ENCODE assay signal across 8 mouse cellular contexts in genomic region chr19:56724126-56724597, GRCm38 (mm10). TPM values are rescaled to one million over a fixed set of nuclear protein-coding genes. Genes with fewer than 3 reads are reported as not detected.
DNase-seq lines count a peak whose midpoint lies in the region; ATAC-seq and TF ChIP-seq lines count a peak whose summit lies in the region.

No protein-coding gene starts in this region.

- H3K27ac ChIP-seq in embryonic facial prominence, embryonic 14.5 days (replicated peaks; ENCODE audit: low read depth, low read length) = no peak overlapping the region
- no peak overlapping the region for H3K27ac ChIP-seq in intestine, postnatal 0 days (ENCODE audit: low read depth, low read length)

- H3K9ac ChIP-seq in embryonic facial prominence, embryonic 14.5 days (ENCODE audit: low read depth, low read length) = no peak overlapping the region
- 0 out of 2 replicates have a peak overlapping the region, but pooled peaks have one; percentile 3 for H3K9ac ChIP-seq in intestine, postnatal 0 days (ENCODE audit: low read depth, low read length)

- peak overlapping the region; percentile 57 for H3K4me3 ChIP-seq in embryonic facial prominence, embryonic 14.5 days (ENCODE audit: low read depth, low read length)
- H3K4me3 ChIP-seq in intestine, postnatal 0 days (ENCODE audit: low read depth, low read length) = peak overlapping the region; percentile 54

- peak overlapping the region; percentile 77 for H3K4me2 ChIP-seq in embryonic facial prominence, embryonic 14.5 days (ENCODE audit: low read depth, low read length)
- H3K4me2 ChIP-seq in intestine, postnatal 0 days (replicated peaks; ENCODE audit: low read depth) = peak overlapping the region; percentile 90

- 7% methylated on average over 11 of the region's 13 CpGs for WGBS in embryonic facial prominence, embryonic 14.5 days
- 10% methylated on average over 13 of the region's 13 CpGs for WGBS in intestine, postnatal 0 days

- intact Hi-C loops in gastrocnemius, postnatal 36 days (cut with DNase I) = no loop called here

- H3K36me3 ChIP-seq in embryonic facial prominence, embryonic 14.5 days (ENCODE audit: control insufficient read depth, insufficient read depth, low read length) = no peaks in the 10 kb centered on the region
- H3K36me3 ChIP-seq in intestine, postnatal 0 days (ENCODE audit: control insufficient read depth, insufficient read depth) = no peaks in the 10 kb centered on the region

- peak; percentile 31 for DNase-seq in CD4-positive, CD25-positive, alpha-beta regulatory T cell, adult 2 months (ENCODE audit: low read depth, low spot score)
- no peak for DNase-seq in embryonic facial prominence, embryonic 14.5 days (ENCODE audit: low spot score)
- DNase-seq in lung, postnatal 14 days = peak; percentile 50
- DNase-seq in urinary bladder, postnatal 10 days (ENCODE audit: low spot score) = no peak
- no peak for DNase-seq in spleen, postnatal 10 days (ENCODE audit: low spot score in 2 of 2)
- no peak for DNase-seq in gastrocnemius, postnatal 36 days

- H3K4me1 ChIP-seq in embryonic facial prominence, embryonic 14.5 days (ENCODE audit: control insufficient read depth, insufficient read depth, low read length) = peaks cover 21% of the 10 kb centered on the region
- peaks cover 12% of the 10 kb centered on the region; the same call in 1 of the 2 replicates for H3K4me1 ChIP-seq in intestine, postnatal 0 days (replicated peaks; ENCODE audit: control insufficient read depth, insufficient read depth, low read length)

- H3K27me3 ChIP-seq in embryonic facial prominence, embryonic 14.5 days (replicated peaks; ENCODE audit: control insufficient read depth, insufficient read depth, low read length) = peaks cover 75% of the 10 kb centered on the region
- H3K27me3 ChIP-seq in intestine, postnatal 0 days (replicated peaks; ENCODE audit: control insufficient read depth, insufficient read depth, low read length) = peaks cover 53% of the 10 kb centered on the region

- no peaks in the 10 kb centered on the region for H3K9me3 ChIP-seq in embryonic facial prominence, embryonic 14.5 days (ENCODE audit: control insufficient read depth, low read length)
- no peaks in the 10 kb centered on the region for H3K9me3 ChIP-seq in intestine, postnatal 0 days (ENCODE audit: control insufficient read depth)

- no peak for TF ChIP-seq CTCF in intestine, postnatal 0 days (IDR thresholded peaks at IDR 0.05; ENCODE audit: low read depth)

- ATAC-seq in CD4-positive, CD25-positive, alpha-beta regulatory T cell, adult 4 months = no peak
- ATAC-seq in embryonic facial prominence, embryonic 14.5 days (ENCODE audit: low read depth) = no peak
- ATAC-seq in intestine, postnatal 0 days = no peak

RNA-seq across cellular contexts. Expression of gene Adrb1, which starts 2.2 kb away (rescaled TPM):
- not detected for polyA plus RNA-seq in CD4-positive, CD25-positive, alpha-beta regulatory T cell, adult 4 months (2017; shearing (Covaris generic))
- 1.3 and 1.7 TPM in 2 replicates for polyA plus RNA-seq in embryonic facial prominence, embryonic 14.5 days (2014; fragmentation: Nextera tagmentation; extraction: Ambion mirVana)
- 1.0 and 1.3 TPM in 2 replicates for polyA plus RNA-seq in intestine, postnatal 0 days (2015; fragmentation: Nextera tagmentation; extraction: Ambion mirVana)
- under 1 TPM; 0.15 to 0.20 TPM for total RNA-seq in gastrocnemius, postnatal 36 days (2021)

Comparison
In these comparisons a context has a peak if more than half of its experiments do, and no peak if none do; other contexts are left out.
1. DNase-seq: peak in CD4-positive, CD25-positive, alpha-beta regulatory T cell, adult 2 months (single experiment) and lung, postnatal 14 days (single experiment); none in embryonic facial prominence, embryonic 14.5 days (single experiment), urinary bladder, postnatal 10 days (single experiment), spleen, postnatal 10 days (0 of 2) and gastrocnemius, postnatal 36 days (0 of 2).